20 mouse cellular contexts compared by ENCODE assay signal in genomic region chr13:97859071-97859470, GRCm38 (mm10).
DNase-seq lines count a peak whose midpoint lies in the region; ATAC-seq and TF ChIP-seq lines count a peak whose summit lies in the region.
"Had no signal": no experiment of that assay in that cellular context is flagged by ENCODE, and none has a peak within 500 bp of the region (broad histone marks: within the 10 kb centered on the region; RNA-seq: fewer than 3 reads in every experiment).

No protein-coding gene starts in this region.

- no peak for TF ChIP-seq CTCF in heart, adult 2 months (IDR thresholded peaks at IDR 0.05)

- H3K4me2 ChIP-seq in heart, embryonic 12.5 days: no peak overlapping the region
- H3K4me2 ChIP-seq: hindbrain, embryonic 15.5 days; limb, embryonic 13.5 days; liver, embryonic 15.5 days; lung, embryonic 15.5 days; midbrain, embryonic 13.5 days had no signal

- TF ChIP-seq EP300 in heart, adult 2 months (IDR thresholded peaks at IDR 0.05; ENCODE audit: insufficient read depth, low read depth, low read length): no peak

- intact Hi-C loops in heart, adult 2 months (cut with DNase I): loop anchor here (5.0 kb wide), 1 partner anchor 58 kb away; no protein-coding TSS in a partner anchor
- intact Hi-C loops in gastrocnemius, postnatal 14 days (cut with DNase I; ENCODE audit: low total_unique reads): no loop called here
- intact Hi-C loops in heart, postnatal 14 days (cut with DNase I): loop anchor here (5.0 kb wide), 2 partner anchors 78 to 622 kb away; no protein-coding TSS in a partner anchor

- H3K79me2 ChIP-seq in heart, adult 2 months (replicated peaks; ENCODE audit: control insufficient read depth, insufficient read depth, low read length): no peaks in the 10 kb centered on the region

- H3K9ac ChIP-seq in heart, adult 2 months (ENCODE audit: low read depth, low read length): no peak overlapping the region
- no peak overlapping the region for H3K9ac ChIP-seq in heart, embryonic 12.5 days
- H3K9ac ChIP-seq: hindbrain, embryonic 15.5 days; limb, embryonic 13.5 days; liver, embryonic 15.5 days; lung, embryonic 15.5 days; midbrain, embryonic 13.5 days had no signal

- no peak for ATAC-seq in heart, embryonic 12.5 days (ENCODE audit: insufficient number of reproducible peaks, low FRiP score)
- ATAC-seq in activated CD4-positive, CD25-positive, alpha-beta regulatory T cell, adult 4 months: no peak
- no peak for ATAC-seq in CD4-positive, CD25-positive, alpha-beta regulatory T cell, adult 4 months
- ATAC-seq: midbrain, embryonic 13.5 days had no signal

- H3K36me3 ChIP-seq in heart, adult 2 months (ENCODE audit: control insufficient read depth, insufficient read depth, low read length): peaks cover 7% of the 10 kb centered on the region; the same call in 1 of the 2 replicates
- H3K36me3 ChIP-seq in heart, embryonic 12.5 days: no peaks in the 10 kb centered on the region
- H3K36me3 ChIP-seq: forebrain, embryonic 10.5 days; hindbrain, embryonic 15.5 days; limb, embryonic 13.5 days; liver, embryonic 15.5 days; lung, embryonic 15.5 days; midbrain, embryonic 13.5 days had no signal

- DNase-seq in heart, adult 2 months: peak; percentile 54 to 66
- peak; percentile 56 for DNase-seq in gastrocnemius, postnatal 14 days
- DNase-seq in heart, postnatal 14 days: peak; percentile 54 to 70
- DNase-seq in testis, postnatal 10 days (ENCODE audit: low spot score): peak; percentile 48
- no peak for DNase-seq in layer of hippocampus, postnatal 36 days
- DNase-seq: adrenal gland, postnatal 36 days; cerebellum, adult 9-11 months; lung, postnatal 36 days; thymus, postnatal 25 days had no signal

- no peak for TF ChIP-seq POLR2A in heart, adult 2 months (IDR thresholded peaks at IDR 0.05; ENCODE audit: insufficient read depth, low read depth, low read length)

- H3K4me3 ChIP-seq in heart, adult 2 months: no peak overlapping the region
- H3K4me3 ChIP-seq in heart, embryonic 12.5 days: no peak overlapping the region
- H3K4me3 ChIP-seq: forebrain, embryonic 10.5 days; hindbrain, embryonic 15.5 days; layer of hippocampus, adult 2 months; limb, embryonic 13.5 days; liver, embryonic 15.5 days; lung, embryonic 15.5 days; midbrain, embryonic 13.5 days had no signal

- H3K9me3 ChIP-seq in heart, embryonic 12.5 days (replicated peaks): no peaks in the 10 kb centered on the region
- H3K9me3 ChIP-seq: forebrain, embryonic 10.5 days; hindbrain, embryonic 15.5 days; limb, embryonic 13.5 days; liver, embryonic 15.5 days; lung, embryonic 15.5 days; midbrain, embryonic 13.5 days had no signal

- H3K27ac ChIP-seq in heart, adult 2 months: no peak overlapping the region
- no peak overlapping the region for H3K27ac ChIP-seq in heart, embryonic 12.5 days (ENCODE audit: poor library complexity, severe bottlenecking)
- H3K27ac ChIP-seq: forebrain, embryonic 10.5 days; hindbrain, embryonic 15.5 days; layer of hippocampus, adult 2 months; limb, embryonic 13.5 days; liver, embryonic 15.5 days; lung, embryonic 15.5 days; midbrain, embryonic 13.5 days had no signal

- no peaks in the 10 kb centered on the region for H3K27me3 ChIP-seq in heart, adult 2 months (ENCODE audit: control insufficient read depth, insufficient read depth, low read length)
- no peaks in the 10 kb centered on the region for H3K27me3 ChIP-seq in heart, embryonic 12.5 days (replicated peaks)
- H3K27me3 ChIP-seq: hindbrain, embryonic 15.5 days; limb, embryonic 13.5 days; liver, embryonic 15.5 days; lung, embryonic 15.5 days; megakaryocyte, embryonic 14.5 days; midbrain, embryonic 13.5 days had no signal

- WGBS in heart, adult 2 months: 33% methylated on average over 3 of the region's 3 CpGs
- WGBS in heart, embryonic 12.5 days: 79% methylated on average over 3 of the region's 3 CpGs

- H3K4me1 ChIP-seq in heart, adult 2 months (ENCODE audit: control insufficient read depth, insufficient read depth, low read length): peaks cover 13% of the 10 kb centered on the region
- peaks cover 13% of the 10 kb centered on the region for H3K4me1 ChIP-seq in heart, embryonic 12.5 days (replicated peaks)
- H3K4me1 ChIP-seq: forebrain, embryonic 10.5 days; hindbrain, embryonic 15.5 days; limb, embryonic 13.5 days; lung, embryonic 15.5 days; midbrain, embryonic 13.5 days had no signal

Comparison
In these comparisons a context has a peak if more than half of its experiments do, and no peak if none do; other contexts are left out.
1. DNase-seq: peak in heart, adult 2 months (2 of 2), gastrocnemius, postnatal 14 days (single experiment), heart, postnatal 14 days (2 of 2) and testis, postnatal 10 days (single experiment); none in layer of hippocampus, postnatal 36 days (0 of 2).